Mouse (Mus musculus) MEL-GATA-1-ER (cell line): Measurements from ENCODE around the gene Nckap5l.
"Not testable (repeated sequence)": the region's sequence is repeated elsewhere in the genome, so short reads cannot be mapped to it uniquely, and the experiment has no call there.

Source experiments
- DNase-seq: peaks from one replicate; pipeline ENCODE4 v3.0.0-alpha.2; 2012; ENCODE audit warnings: low read depth; ENCODE audit errors: extremely low read depth

Nckap5l gene

DNA sequence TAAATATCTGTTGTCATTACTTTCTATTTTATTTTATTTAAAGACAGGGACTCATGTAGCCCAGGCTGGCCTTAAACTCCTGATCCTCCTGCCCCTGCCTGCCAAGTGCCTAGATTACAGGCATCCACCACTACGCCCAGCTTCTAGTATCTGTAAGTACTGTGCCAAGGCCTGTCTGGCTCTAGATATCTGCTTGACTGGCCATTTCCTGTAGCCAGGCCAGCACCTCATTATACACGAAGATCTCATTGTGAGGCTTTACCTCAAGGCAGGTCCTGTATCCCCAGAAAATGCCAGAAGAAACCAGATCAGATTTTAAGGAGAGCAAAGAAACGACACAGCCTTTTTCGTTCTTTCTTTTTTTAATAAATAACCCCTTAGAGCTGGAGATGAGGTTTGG is 12.2 kb upstream of the Nckap5l start:
- no peak for DNase-seq

DNA sequence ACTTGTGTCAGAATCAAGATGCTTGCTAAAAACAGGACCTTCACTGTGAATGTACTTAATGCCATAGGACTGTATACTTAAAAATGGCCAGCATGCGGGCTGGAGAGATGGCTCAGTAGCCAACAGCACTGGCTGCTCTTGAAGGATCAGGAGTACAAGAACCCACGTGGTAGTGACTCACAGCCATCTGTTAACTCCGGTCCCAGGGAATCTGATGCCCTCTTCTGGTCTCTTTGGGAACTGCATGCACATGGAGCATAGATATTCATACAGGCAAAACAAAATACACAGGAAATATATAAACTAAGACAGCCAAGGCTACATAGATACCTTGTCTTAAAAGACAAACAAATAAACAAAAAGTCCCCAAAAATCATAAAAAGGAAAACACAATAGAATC is 11.5 kb upstream of the Nckap5l start:
- peak; percentile 87 for DNase-seq

DNA sequence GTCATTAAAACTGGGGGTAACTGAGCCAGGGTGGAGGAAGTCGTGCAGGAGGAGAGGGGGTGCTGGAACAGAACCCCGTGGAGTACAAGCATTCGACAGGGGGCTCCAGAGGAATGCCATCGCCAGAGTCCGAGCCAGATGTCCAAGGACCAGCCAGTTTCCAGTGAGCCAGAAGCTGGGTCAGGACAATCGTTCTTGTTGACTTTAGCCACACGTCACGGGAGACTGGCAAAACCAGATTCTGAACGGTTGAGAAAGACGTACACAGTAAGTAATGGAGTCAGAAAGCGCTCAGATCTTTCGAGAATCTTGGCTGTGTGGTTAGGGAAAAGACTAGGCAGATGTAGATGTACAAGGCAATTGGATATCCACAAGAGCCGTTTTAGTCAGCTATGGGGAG is 5.6 kb upstream of the Nckap5l start:
- no peak for DNase-seq

DNA sequence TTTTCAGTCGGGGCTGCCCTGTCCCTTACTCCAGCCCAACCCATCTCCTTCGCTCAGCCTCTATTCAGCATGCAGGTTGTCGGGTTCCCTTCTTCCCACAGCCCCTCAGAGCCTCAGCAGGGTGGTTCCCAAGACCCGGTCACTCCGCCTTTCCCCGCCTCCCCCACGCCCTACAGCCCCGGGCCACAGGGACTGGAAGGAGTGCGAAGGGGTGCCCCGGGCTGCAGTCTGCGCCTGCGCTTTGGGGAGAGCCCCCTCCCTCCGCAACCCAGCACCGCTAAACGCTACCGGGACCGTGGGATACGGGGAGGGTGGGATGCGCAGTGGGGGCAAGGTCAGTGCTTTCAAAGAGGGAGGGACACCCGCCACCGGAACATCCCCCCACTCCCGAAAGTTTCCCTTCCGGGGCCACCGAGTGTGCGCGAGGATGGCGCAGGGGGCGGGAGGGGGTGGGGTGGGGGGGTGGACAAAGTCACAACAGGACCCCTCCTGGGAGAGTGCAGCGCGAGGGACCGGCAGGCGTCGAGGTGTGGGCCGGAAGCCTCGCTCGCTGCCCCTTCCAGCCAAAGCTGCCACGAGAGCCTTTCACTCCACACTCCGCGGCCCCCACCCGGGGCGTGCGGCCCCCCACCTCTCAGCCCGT is 464 bp downstream of the Nckap5l start:
- peak; percentile 43 for DNase-seq

DNA sequence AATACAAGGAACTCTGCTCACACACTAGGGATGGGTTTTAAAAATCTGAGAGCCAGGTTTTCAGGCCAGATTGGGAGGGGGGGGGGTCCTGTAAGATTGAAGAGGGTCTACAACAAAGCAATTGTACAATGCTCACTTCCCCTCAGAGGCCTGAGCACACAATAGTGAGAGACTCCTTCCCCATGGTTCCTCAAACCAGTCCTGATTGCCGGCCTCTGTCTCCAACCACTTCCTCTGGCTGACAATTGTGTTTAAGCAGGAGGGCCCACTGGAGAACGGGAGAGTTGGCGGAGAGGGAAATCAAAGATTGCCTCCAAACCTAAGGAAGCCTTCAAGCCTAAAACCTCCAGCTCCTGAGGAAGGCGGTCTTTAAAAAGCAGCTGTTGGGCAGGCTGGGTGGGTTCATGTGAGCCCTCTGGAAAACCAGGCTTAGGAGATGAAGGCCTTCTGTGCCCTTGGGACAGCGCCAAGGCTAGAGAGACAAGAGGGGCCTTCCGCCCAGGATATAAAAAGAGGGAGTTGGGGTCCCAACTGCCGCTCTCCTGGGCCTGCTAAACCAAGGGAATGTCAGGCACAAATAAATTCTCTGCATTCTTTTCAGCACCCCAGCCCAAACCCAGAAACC is 1.1 kb downstream of the Nckap5l start:
- peak; percentile 52 for DNase-seq

DNA sequence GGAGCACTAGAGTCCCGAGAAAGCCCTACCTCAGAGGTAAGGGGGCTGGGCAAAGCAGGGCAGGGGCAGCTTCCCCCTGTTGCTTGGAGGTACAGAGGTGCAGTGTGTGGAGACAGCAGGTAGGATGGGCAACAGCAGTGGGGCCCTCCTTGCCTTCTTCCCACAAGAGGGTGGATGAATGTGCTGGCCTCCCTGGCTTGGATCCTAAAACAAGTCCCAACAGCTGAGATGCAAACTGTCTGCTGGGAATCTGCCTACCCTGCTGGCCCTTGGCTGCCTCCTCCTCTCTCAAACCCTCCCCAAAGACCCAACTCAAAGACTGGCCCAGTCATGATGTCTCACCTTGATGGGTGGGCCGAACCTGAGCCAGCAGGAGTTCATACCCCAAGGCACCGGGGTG is 2.1 kb downstream of the Nckap5l start:
- DNase-seq: no peak

DNA sequence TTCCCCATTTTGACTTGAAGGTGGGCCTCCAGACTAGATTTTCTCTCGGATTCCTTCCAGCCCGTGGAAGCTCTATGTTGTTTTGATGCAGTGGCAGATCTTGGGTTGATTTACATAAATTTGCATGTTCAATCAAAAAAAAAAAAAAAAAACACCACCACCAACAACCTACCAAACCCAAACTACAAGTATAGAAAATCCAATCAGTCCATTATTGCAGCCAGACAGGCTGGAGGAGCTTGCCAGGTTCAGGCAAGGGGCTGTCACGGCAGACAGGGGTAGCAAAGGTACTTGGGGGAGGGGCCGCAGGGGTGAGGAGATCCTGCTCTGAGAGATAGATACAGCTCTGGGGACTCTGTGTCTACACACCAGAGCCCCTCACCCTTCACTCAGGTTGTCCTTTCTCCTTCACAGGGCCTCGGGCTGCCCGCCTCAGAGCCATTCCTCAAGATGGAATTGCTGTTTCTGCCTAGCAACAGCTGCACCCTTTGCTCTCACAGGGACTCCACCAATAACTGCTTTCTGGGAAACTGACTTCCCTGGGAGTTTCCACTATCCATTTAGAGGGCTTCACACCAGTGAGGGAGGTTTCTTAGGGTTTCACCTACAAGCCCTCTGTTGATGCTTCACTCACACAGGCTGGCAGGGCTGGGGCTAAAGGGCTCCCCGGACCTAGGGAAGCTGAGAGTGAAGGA is 2.8 kb downstream of the Nckap5l start:
- no peak for DNase-seq

DNA sequence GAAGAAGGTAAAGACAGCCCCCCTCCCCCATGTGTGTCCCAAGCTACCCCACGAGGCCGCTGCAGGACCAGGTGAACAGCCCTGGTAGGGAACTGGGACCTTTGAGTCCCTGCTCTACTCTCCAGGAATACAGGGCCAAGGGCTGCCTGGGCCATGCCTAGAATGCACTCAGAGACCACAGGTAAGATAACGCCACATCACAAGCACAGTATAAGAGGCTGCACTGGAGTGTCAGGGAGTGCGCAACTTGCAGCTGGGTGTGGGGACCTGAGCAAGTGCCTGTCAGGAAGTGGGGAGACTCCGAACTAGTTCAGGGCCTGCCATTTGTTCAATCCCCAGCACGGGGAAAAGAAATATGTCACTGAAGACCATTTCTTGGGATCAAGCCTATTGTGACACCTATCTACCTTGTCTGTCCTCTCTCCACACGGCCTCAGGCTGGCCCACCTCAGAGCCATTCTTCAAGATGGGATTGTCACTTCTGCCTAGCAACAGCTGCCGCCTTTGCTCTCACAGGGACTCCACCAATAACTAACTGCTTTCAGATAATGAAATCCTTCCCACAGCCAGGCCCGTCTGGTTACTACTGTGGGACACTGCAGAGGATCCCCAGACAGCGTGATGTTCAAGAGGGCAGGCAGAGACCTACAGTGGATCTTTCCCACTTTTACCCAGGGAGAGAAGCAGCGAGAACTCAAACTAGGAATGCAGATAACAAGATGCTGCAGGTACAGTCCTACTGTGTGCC is 4.2 kb downstream of the Nckap5l start:
- no peak for DNase-seq

DNA sequence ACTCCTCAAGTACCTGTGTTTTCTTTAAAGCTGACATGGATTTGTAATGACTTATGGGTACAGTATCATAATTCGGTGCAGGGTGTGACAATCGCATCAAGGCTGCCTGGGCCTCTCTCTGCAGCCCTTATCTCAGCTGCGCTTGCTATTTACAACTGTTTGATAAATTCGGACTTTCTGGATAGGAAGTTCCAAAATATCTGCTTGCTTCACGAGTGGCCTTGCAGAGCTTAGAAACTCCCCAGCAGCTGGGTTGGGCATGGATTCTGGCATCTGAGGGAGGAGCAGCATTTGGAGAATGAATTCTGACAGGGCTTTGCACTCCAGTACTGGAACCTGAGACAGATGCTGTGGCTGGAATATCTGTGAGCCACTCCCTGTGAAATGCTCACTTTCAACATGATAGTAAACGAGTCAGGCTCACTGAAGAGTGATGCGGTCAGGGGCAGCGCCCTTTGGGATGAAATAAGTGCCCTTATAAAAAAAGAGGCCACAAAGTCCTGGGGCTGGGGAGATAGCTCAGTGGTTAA is 7.7 kb downstream of the Nckap5l start:
- DNase-seq: peak; percentile 16

DNA sequence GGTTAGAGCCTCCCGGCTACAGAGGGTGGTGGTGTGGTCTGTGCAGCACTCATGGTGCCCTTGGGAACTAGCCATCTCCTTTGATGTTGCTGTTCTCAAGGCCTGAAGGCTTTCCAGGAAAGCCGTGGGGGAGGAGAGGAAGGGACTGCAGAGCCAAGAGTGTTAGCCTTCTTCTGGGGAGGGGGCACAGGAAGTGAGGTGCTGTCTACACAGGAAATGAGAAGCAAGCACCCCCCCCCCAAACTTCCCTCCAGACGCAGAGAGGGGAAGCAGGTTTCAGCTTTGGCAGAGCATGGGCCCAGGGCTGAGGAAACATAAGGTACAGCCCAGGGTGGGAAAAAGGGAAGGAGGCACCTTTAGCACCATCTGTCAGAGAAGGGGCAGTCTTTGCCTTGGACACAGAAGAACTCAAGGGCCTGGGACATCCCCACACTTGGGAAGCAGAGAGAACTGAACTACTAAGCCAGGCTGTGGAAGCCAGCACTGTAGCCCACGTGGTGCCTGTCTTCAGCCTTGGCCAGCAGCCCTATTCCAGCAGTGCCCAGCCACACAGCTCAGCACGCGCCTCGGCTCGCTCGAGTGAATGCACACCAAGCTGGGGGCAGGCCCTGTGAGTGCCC is 8.3 kb downstream of the Nckap5l start:
- DNase-seq: no peak

DNA sequence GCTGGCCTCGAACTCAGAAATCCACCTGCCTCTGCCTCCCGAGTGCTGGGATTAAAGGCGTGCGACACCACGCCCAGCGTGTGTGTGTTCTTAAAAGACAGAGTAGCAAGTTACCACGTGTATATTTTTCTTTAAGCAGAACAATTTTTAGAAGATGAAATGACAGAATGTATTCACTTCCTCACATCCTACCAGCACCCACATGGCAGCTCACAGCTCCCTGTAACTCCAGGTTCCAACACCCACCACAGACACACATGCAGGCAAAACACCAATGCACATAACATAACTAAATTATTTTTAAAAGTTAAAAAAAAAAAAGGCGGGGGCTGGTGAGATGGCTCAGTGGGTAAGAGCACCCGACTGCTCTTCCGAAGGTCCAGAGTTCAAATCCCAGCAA is 11.4 kb downstream of the Nckap5l start:
- not testable (repeated sequence) for DNase-seq

DNA sequence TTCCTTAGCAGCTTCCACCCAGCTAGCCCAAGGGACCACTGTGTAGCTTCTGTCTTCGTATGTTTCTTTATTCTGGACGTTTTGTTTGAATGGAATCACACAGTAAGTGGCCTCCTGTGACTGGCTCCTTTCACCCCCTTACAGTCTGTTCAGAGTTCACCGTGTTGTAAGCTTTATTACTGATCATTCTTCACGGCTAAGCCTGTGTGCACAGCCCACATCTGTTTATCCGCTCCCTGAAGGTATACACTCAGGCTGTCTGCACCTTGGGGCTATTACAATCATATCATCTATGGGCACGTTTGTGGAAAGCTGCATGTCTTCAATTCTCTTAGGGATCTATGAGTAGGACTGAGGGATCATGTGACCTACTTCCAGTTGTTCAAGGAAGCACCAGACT is 12.0 kb downstream of the Nckap5l start:
- no peak for DNase-seq

DNA sequence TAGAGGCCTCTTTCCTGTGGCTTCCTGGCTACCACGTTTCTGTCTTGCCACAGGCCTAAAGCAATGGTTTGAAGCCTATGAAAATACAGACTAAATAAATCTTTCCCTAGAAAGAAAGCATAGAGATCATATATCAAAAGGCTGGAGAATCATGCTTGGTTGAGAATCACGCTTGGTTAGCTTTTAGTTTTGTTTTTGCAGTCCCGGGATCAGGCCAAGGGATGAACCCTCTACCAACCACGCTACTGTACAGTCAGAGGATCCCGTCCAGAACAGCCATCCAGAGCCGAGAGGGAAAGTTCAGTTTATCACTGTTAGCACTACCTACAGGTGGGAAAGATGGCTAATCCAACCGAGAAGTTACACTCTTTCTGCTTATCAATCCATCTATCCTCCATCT is 15.2 kb downstream of the Nckap5l start:
- DNase-seq: no peak

DNA sequence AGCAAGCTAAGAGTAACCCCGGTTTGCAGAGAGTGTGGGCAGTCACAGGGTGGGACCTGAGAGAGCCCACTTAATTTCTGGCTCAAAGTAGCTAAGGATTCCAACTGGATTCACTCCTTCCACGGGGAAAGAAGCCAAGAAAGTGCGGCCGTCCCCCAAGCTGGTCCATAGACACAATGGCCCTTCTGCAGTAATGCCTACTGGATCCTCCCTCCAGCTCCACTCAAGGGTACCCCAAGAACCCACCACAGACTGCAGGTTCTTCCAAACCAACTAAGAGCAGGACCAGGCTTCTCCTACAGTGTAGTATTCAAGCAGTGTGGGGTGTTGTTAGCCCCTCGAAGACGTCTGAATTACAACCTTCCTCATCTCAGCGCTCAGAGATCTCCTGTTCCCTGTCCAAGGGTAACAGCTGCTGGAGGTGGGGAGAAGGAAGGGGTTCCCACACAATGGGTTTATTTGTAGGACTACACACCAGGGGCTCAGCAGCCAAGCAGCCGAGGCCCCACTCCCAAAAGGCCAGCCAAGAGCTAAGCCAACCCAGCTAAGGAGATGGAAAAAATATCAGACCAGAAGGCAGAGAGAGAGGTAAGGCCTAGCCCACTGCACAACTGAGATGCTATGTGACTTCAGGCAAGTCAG is 16.6 kb downstream of the Nckap5l start:
- no peak for DNase-seq

DNA sequence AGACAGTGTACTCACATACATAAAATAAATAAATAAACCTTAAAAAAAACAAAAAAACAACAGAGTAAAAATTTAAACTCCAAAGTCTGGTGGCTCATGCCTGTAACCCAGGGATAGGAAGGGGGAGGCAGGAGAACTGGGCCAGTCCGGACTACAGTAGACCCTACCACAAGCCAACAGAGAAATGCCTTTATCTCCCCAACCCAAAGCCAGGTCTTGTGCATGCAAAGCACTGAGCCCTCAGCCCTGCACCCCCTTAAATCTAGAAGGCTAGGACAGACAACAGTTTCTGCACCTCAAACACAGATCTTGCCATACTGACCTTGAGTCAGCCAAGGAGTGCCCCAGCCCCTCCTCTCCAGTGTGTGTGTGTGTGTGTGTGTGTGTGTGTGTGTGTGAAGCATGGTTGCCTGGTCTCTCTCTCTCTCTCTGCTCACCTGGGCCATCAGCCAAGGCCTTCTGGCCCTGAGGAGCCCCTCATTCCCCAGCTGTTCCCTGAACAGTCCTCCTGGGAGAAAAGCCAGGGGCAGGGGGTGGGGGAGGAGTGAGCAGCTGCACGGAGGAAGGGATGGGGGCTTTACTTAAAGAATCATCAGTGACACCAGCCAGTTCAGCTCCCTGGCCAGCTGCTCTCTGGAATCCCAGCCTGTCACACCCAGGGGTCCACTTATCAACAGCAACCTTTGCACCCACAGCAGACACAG is 17.3 kb downstream of the Nckap5l start:
- DNase-seq: no peak

DNA sequence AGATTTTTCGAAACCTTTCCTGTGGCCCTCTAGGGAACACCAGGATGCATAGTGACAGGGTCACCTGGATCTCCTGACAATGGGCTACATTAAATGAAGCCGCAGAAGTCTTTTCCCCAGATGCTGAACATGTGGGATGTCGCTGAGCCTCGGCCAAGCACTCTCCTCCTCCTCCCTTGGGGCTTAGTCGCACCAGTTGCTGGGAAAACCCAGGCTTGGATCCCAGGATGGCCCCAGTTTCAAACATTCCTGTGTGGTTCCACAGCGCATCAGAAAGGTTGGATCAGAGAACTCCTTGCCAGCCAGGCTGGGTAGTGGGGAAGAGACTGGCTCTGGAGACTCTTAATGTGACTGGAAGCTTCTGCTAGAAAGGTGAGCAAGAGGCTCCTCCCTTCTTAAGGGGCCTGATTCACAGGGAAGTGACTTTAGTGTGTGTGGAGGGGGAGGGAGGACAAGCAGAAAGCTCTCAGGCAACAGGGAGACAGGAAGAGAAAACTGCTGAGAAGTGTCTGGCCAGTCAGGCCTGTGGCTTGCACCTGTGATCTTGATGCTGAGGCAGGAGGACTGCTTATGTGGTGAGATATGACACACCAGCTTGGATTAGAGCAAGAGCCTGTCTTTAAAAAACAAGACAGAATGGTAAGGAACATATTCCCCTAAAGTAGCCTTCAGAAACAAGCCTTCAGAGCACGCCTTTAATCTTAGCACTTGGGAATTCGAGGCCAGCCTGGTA is 18.4 kb downstream of the Nckap5l start:
- no peak for DNase-seq

DNA sequence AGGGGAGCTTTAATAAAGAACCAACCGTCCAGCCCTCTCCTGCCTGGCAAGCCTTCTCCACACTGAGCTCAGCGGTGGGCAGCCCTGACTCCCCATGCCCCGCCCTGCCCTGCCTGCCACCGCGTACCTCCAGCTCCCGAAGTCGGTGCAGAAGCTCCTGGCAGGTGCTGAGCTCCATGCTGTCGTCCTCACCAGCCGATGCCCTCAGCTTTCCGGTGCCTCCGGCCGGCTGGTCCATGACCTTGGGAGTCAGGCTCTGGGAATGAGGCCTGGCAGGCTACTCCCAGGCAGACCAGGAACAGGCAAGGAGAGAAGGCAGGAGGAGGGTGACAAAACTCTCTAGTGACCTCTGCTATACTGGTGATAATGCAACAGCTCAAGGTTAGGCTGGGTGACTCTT is 23.6 kb downstream of the Nckap5l start:
- DNase-seq: no peak

DNA sequence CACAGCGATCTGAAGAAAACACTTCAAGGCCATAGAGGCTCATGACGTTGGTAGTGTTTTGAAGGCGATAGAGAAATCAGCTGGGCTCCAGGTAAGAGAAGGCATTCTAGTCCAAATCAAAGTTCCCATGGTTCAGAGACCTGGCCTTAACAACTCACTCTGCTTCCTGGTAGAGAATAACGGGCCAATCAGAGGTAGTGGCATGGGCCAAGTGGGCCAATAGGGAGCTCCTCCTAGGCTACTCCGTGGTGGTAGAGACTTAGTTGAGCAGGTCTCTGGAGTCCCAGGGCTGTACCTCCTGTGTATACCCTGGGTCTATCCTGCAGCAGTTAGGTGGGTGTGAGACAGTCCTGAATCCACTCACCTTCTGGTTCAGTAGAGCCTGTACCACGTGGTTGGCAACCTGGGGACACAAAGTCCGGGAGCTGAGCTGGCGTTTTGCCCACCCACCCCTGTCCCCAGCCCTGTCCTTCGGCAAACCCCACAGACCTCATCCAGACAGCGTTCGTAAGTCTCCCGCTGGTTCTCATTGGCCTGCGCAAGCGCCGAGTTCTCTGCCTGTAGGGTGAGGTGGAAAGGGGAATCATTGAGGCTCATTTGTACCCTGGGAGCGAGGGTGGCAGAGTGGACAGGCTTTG is 24.3 kb downstream of the Nckap5l start:
- DNase-seq: no peak

DNA sequence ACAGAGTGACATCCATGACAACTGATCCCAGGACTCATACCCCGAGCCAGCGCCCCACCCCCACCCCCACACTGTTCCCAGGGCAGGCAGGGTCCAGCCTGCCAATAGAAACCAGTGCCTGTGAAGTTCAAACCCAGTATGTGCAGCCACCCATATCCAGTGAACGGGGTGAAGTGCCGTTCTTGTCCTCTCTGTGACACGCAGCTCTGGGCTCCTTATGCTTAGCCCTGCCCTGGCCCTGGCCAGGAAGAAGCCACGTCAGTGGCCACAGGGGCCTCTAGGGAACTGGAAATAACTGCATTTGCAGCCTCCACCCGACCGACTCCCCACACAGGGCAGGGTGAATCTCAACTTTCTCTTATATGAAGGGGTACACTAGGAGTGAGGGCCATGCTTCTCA is 25.6 kb downstream of the Nckap5l start:
- no peak for DNase-seq
